Mouse (Mus musculus) frontal cortex, postnatal 14 days (tissue): ENCODE measurements around the gene Dynlt1b.
"Not testable (repeated sequence)": the region's sequence is repeated elsewhere in the genome, so short reads cannot be mapped to it uniquely, and the experiment has no call there.

Experiments
- DNase-seq, 2 experiments: peaks; one replicate each; pipeline ENCODE4 v3.0.0; 2022; ENCODE audit warnings: low spot score in 2 of 2

Dynlt1b gene

DNA sequence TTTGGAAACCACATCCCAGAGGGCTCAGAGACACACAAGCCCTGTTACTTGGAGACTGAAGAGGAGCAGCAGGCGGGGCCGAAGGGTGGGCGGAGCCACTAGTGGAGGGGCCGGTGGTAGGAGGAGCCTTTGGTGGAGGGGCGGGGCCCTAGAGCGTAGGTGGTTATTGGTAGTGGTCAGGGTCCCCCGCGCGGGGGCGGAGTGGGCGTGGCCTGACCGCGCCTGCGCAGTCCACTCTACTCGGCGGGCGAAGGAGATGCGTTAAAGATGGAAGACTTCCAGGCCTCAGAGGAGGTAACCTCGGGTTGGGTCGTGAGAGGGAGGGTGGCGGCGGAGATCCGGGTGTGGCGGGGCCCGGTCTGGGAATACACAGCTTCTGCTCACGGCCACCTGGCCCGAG, at the start of gene Dynlt1b:
TSS of gene Dynlt1b (plus strand) at position 168 of the 400 bp plus-strand sequence.
- DNase-seq, result peak; percentile 100

DNA sequence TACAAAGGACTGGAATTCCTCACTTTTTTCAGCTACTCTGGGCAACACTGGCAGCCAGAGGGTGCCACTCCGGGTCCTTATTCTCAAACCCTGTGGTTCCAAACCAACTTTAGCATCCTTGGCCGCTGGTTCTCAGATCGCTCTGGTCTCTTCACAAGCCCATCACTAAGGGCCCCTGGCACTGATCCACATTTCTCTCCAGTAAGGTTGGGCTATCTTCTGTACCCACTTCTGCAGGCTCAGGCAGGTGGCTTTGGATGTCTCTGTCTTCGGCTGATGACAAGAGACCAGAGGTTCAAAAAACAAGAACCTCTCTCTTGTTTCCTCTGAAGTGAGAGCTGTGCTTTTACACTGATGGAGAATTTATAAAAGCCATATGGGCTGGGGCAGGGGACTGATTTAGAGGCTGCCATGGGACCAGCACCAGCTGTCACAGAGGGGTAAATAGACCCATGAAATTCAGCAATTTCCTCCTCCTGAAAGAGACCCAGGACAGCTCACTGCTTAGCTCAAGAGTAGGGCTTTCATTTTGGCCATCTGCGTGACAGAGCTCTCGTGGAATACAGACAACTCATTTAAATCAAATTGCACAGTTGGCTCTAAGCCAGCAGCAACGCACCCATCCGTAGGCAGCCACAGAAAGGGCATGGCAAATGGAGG, 49.6 kb upstream of the Dynlt1b start:
- not testable (repeated sequence) for DNase-seq

DNA sequence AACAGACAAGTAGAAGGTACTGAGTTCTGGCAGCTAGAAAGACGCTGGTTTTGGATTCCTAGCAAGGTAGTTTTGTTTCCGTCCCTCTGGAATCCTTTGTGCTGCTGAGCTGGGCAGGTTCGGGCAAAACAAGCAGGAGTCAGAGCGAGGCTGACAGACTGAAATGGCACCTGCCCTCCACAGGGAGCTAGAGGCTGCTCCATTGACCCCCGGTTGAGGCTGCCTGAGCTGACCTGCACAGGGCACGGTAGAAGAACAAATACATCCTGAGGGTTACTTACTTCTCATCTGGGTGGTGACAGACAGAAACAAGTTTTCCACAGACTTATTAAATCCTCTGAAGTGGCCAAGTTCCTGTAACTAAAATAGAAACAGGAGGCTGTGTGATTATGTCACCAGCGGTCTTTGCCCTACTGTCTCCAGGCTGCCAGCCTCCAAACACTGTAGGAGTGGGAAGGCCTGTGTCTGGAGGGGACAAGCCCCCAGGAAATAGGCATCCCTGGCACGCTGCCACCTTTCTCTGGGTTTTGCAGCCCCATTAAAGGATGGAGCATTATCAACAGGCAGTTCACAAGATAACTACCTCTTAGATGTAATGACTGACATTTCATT, 48.7 kb upstream of the Dynlt1b start:
- DNase-seq, result not testable (repeated sequence)

DNA sequence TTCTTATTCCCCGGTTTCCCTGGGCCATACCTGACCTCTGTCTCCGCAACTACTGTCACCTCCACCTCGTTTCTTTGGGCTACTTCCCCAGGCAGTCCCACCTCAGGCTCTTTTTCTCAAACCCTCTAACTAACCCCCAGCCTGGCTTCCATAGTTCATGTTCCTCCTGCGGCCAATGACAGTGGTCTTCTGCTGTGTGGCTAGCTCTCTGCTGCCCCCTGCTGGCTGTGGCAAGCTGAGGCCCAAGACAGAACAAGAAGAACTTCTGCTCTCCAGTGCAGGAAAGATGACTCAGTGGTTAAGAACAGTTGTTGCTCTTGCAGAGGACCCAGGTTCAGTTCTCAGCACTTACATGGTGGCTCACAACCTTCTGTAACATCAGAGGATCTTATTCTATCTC, 43.0 kb upstream of the Dynlt1b start:
- not testable (repeated sequence) for DNase-seq

DNA sequence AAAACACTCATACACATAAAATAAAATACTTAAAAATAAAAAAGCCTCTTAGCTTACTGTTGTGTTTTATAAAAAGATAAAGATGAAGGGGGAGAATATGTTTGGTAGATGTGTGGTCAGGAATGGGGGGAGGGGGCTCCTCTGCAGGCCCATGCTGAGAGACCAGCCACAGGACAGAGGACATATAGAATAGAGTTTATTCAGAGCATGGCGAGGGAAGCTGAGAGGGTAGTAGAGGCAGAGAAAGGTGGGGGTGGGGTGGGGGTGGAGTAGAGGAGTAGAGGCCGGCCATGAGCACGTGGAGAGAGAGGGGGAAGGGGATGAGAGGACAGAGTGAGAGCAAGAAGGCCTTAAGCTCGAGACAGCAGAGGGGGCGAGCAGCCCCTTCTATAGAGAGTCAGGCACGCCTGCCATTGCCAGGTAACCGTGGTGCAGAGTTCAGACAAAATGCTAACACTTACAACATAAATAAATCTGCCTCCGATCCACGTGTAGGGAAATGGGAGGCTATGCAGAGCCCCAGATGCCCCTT, 42.5 kb upstream of the Dynlt1b start:
- DNase-seq, result not testable (repeated sequence)

DNA sequence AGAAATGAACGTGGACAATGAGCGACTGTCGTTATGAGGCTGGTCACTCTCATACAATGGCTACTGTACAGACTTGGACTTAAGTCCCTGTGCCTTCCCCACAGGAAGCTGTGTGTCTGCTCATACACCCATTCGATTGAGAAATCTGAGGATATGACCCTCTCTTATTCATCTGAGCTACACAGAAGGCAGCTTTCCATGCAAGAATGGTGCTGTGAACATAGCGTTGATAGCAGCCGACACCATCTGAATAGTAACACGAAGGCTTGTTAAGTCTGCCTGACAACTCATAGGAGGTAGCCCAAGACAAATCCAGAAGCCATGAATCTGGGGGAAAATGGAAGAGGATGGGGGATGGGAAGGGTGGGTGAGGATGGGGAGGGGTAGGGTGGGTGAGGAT, 40.4 kb upstream of the Dynlt1b start:
- DNase-seq, result not testable (repeated sequence)

DNA sequence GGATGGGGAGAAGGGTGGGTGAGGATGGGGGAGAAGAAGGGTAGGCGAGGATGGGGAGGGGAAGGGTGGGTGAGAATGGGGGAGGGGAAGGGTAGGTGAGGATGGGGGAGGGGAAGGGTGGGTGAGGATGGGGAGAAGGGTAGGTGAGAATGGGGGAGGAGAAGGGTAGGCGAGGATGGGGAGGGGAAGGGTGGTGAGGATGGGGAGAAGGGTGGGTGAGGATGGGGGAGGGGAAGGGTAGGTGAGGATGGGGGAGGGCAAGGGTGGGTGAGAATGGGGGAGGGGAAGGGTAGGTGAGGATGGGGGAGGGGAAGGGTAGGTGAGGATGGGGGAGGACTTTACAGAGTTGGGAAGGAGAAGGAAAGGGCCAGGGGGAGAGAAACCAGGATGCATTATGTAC, 39.2 kb upstream of the Dynlt1b start:
- DNase-seq, result not testable (repeated sequence)

DNA sequence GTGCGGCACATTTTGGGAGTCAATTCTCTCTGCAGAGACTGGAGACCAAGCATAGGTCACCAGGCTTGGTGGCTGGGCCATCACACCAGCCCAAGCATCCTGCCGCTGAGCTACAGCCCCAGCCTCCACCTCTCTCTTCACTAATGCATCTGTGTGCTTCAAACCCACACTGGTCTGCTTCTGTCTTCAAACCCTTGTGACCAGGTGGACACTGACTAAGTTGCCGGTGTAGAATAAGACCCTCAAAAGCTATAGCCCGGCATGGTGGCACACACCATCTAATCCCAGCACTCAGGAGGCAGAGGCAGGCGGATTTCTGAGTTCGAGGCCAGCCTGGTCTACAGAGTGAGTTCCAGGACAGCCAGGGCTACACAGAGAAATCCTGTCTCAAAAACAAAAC, 38.2 kb upstream of the Dynlt1b start:
- not testable (repeated sequence) for DNase-seq

DNA sequence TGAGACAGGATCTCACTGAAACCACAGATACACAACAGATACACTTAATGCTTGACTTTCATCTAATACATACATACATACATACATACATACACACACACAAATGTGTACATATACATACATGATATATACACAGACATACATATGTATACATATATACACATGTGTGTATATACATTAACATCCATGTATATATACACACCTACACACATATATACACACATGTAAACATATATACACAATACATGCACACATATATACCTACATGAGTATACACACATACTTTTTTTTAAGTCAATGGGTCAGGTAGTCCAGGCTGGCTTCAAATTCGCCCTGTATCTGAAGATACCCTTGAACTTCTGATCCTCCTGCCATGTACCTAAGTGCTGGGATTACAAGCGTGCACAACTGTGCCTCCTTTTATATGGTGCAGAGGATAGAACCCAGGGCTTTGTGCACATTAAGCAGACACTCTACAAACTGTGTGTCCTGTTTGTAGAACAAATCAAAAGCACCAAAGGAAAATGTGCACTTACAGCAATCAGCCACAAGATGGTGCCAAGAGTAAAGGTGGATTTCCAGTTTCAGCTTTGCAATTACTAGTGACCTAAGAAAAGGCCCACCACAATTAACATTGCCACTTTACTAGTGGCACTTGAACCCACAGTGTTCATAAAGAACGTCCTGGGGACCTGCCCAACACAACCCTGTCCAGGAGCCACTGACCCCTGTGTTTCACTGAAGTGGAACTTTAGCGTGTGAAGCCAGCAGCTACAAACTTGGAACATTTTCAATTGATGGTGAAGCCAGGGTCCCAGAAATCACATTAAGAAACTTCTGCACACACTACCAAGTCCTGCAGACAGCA, 37.2 kb upstream of the Dynlt1b start:
- DNase-seq, result not testable (repeated sequence)

DNA sequence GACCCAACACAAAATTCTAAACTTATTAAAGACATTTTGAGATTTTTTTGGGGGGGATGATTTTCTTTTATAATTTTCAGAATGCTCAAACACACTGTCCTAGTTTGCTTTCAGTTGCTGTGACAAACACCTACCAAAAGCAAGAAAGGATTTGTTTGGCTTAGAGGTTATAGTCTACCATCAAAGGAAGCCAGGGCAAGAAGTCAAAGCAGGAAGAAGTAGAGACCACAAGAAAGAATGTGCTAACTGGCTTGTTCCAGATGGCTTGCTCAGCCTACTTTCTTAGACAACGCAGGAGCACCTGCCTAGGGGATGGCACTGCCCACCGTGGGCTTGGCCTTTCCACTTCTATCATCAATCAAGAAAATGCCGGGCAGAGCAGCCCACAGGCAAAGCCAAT, 31.8 kb upstream of the Dynlt1b start:
- DNase-seq, result not testable (repeated sequence)

DNA sequence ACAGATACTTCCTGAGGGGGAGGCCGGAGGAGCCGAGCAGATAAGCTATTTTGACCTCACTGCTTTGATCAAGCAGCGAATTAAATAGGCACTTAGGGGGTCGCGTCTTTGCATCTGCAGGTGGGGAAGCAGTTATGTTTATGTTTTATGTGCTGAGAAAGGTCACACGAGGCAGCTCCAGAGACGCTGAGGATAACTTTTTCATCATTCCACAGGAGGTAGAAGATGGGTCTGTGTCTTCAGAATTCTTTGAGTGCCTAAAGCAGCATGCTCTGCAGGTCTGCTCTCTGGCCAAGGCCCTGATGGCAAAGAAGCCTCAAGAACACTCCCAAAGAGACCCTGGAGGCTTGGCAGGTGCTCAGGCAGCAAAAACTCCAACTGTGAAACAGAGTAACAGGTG, 31.1 kb upstream of the Dynlt1b start:
- DNase-seq, result not testable (repeated sequence)

DNA sequence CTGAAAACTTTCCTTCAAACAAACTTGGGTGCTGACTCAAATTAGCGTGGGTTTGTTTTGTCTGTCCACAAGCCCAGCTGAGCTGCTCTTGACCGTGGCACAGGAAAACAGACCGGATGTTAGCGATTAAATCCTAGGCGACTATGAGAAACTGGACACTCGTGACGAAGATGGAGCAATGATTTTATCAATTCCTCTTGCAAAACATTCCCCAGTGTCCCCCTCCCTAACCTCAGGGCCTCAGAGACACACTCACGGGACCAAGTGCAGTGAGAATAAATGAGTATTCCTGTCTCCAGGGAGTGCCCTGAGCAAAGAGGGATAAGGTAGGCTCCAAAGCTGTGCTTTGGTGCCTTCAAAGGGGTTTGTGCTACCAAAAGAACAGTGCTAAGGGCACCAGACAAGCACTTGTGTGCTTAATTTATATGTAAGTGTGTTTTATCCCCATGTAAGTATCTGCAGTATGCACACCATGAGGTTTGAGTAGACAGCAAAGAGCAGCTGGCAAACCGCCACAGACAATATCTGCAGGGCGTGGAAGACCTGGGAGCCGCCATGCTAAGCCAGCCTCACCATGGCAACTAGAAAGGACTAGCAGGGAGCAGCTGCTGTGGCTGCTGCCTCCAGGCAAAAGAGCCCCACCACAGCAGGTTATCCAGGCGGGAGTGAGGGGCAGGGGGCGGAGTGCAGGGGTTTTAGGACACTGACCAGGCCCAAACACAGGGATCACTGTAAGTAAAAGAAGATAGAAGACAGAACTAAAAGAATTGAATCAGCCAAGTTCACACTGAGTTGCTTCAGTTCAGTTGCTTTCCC, 30.4 kb upstream of the Dynlt1b start:
- not testable (repeated sequence) for DNase-seq

DNA sequence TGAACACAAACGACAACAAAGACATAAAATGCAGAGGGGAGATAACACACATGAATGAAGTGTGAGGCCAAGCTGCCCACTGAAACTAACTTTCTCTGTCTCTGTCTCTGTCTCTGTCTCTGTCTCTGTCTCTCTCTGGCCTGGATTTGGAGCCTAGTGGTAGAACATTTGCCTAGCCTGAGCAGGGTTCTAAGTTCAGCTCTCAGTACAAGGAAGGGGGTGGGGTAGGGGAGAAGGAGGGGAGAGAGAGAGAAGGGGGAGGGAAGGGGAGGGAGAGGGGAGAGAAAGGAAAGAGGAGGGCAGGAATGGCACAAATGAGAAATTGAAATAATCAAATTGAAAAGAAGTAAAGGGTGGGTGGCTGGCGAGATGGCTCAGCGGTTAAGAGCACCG, 29.8 kb upstream of the Dynlt1b start:
- DNase-seq, result not testable (repeated sequence)

DNA sequence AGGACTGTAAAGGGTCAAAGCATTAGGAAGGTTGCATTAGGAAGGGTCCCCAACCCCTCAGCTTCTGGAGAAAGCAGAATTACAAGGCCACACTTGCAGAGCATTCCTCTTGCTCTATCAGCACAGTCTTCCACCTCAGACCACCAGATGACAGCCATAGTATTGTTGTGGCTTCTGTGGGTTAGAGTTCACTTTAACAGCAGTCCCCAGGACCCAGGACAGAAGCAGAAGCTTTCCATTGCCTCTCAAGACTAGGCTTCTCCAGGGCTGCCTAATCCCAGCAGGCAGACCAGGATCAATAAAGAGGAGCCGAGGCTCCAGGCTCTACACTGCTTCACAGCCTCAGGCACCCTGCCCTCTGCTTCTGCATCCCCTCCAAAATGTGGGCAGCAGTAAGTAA, 25.4 kb upstream of the Dynlt1b start:
- not testable (repeated sequence) for DNase-seq

DNA sequence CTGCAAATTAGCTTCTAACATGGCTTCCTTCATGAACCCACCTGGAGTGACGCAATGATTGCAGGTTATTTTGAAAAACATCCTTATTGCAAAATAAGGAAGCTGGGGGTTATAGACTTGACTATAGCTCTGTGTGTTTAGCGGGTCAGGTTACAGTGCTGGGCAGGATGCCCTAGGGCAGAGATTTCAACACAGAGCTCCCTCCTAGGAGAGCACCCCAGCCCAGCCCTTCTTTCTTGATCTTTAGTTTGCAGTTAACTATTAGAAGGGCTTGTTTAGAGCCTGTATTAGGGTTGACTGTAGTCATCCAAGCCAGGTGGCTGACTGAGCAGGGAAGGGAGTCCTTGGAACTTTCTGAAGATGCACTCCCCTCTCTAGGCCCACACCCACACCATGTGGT, 22.9 kb upstream of the Dynlt1b start:
- DNase-seq, result not testable (repeated sequence)

DNA sequence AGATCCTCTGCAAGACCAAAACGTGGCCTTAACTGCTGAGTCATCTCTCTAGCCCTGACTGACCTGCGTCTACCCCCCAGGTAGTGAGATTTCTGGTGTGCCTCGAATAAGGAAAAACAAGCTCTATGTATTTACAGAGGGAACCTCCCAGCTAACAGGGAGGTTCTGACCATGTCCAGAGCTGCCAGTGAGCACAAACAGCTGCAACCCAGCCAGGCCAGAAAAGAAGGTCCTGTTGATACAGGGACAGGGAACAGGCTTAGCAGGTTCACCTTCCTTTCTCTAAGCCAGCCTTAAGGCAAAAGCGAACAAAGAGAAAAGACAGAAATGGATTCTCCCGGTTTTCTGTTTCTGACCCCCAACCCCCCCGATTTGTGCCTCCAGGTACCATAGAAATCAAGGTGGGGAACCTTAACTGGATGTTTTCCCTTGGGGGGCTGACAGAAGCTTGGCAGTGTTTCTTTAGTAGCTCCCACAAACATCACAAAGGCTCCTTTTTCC, 19.1 kb upstream of the Dynlt1b start:
- not testable (repeated sequence) for DNase-seq

DNA sequence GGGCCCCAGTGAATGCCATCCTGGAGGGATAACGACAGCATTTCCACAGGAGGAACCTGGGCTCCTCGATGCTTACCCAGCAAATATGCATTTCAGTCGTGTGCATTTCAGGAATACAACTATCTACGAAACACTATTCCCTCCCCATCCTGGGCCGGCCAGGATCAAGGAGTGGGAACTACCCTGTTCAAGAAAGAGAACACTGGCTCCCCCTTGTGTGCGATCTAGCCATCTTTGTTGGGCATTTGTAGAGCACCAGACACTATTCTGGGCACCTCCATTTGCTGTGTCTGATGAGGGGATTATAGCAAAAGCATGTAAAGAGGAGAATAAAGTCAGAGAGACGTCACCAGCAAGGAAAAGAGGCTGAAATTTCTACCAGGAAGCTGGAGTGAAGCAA, 12.8 kb upstream of the Dynlt1b start:
- DNase-seq, result not testable (repeated sequence)

DNA sequence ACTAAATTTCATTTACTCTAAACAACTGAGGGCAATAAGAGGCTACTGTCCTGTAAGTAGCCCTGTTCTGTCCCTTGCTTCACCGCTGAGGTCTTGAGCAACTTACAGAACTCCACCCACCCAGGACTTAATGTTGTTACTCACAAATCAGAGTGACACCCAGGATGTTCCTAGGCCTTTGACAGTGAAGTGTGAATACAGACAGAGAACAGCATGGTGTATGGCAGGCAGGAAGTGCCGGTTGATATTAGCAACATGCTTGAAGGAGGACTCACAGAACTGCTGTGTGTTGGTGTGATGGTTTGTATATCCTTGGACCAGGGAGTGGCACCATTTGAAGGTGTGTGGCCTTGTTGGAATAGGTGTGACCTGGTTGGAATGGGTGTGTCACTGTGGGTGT, 9.4 kb upstream of the Dynlt1b start:
- not testable (repeated sequence) for DNase-seq

DNA sequence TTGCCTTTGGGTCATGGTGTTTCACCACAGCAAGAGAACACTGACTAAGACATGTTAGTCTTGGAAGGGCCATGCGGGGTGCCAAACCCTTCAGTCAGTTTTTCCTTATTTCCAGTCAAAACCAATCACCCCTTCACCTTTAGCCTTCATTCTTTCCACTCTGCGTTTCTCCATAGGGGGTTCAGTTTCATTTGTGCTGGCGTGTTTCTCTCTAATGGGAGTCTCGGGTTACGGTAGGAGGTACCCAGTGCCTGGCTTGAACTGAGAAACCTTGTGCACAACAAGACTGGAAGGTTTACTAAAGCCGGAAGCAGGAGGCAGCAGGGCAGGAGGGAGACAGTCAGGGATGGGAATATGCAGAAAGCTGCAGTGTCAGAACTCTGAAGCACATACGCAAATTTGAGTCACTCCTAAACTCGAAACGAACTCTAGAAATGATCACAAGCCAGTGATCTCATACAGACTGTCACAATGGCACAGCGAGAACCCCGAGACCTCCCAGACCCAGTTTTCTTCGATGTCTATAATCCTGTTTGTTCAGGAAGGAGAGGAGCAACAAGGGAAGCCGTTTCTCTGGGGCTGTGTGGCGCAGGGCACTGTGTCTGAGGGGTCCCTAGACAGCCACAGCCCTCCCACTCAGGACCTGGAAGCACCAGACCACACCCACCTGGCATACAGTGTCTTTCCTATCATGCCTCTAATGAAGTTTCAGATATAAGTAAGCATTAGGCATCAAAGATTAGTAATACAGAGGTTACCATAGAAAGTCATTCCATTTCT, 8.2 kb upstream of the Dynlt1b start:
- not testable (repeated sequence) for DNase-seq

DNA sequence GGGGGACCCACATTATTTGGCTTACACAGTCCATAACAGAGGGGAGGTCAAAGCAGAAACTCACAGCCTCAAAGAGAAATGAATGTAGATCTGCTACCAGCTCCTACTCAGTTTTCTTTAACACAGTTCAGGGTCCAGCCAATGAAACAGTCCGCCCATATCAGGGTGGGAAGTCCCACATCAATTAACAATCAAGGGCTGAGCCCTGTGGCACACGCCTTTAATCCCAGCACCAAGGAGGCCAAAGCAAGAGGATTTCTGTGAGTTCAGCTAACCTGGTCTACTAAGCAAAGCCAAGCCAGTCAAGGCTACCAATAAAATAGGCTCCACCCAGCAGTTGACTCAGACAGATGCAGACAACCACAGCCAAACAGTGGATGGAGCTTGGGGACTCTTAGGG, 7.5 kb upstream of the Dynlt1b start:
- DNase-seq, result not testable (repeated sequence)
